Mouse (Mus musculus) thymus, postnatal 10 days (tissue): Measurements from ENCODE around the gene Inha.

ENCODE experiments used
- DNase-seq, 2 experiments: peaks; one replicate each; pipeline ENCODE4 v3.0.0; 2021; ENCODE audit warnings: low spot score in 2 of 2

Gene Inha

DNA sequence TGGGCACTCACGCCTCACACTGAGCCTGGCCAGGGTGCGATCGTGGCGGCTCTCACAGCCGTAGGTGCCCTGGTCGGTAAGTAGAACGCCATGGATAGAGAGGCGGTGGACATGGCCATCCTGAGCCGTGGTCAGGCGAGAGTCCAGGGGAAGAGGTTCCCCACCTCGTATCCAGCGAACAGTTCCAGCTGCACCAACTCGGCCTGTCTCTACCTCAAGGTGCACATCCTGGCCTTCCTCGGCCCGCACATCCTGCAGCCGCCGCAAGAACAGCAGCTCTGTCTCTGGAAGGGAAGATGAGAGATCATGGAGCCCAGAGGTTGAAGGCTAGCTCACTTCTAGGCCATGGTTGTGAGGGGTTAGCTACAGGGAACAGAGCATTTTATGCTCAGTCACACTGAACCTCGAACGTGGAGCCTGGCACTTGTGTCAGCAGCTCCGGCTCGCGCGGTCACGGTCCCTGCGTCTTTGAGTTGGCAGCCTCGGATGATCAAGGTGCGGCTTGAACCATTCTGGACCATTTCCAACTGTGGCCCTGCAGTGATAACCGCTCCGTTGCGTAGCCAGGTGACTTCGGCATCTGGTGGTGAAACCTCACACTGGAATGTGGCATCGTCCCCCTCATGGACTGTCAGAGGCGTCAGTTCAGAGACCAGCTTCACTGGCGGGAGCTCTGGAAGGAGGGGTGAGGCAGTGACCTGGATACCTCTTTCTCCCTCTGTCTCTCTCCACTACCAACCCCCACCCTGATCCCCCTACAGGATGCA is 15.9 kb upstream of the Inha start:
- DNase-seq, result no peak

DNA sequence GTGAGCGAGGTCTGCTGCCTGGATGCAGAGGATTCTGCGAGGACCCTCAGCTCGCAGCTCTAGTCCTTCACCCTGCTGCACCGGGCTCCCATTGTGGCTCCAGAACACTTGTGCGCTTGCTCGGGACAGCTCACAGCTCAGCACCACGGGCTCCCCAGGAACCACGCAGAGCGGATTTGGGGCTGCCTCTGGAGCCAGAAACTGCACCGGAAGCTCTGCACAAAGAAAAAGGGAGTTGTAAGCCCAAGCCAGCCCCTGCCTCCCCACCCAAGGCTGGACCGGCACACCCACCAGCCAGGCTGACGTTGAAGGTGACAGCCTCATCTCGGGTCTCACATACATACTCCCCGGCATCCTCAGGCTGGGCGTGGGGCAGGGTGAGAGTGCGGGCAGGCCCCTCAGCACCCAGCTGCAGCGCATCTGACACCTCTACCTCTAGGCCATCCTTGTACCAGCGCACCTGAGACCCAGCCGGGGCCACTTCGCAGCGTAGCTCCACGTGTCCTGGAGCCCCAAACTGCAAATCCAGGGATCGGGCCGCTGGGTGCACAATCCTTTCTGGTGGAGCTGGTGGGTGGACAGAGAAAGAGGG is 14.2 kb upstream of the Inha start:
- no peak for DNase-seq

- DNase-seq, result no peak
Observed at GRCm38 (mm10) chr1:75494878-75495548, 11.9 kb upstream of the Inha start.

GRCm38 (mm10) chr1:75498897-75499296 is 8.0 kb upstream of the Inha start:
- DNase-seq, result no peak

DNA sequence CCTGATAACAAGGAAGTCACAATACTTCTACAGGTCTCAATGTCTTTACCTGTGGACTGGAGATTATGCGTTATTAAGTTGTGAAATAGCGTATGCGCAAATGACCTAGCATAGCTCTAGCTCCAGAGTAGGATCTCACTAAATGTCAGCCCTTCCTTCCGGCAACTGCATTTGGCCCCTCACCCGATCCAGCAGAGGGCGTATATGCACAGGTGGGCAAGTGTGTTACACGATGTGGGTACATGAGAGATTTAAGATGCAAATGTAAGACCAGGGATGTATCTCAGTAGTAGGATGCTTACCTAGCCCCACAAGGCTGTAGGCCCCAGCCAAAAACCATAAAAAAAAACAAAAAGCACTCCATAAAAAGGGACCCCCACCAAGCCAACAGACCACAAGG is 7.4 kb upstream of the Inha start:
- no peak for DNase-seq

- DNase-seq, result no peak
Observed at GRCm38 (mm10) chr1:75501905-75502304, 5.0 kb upstream of the Inha start.

DNA sequence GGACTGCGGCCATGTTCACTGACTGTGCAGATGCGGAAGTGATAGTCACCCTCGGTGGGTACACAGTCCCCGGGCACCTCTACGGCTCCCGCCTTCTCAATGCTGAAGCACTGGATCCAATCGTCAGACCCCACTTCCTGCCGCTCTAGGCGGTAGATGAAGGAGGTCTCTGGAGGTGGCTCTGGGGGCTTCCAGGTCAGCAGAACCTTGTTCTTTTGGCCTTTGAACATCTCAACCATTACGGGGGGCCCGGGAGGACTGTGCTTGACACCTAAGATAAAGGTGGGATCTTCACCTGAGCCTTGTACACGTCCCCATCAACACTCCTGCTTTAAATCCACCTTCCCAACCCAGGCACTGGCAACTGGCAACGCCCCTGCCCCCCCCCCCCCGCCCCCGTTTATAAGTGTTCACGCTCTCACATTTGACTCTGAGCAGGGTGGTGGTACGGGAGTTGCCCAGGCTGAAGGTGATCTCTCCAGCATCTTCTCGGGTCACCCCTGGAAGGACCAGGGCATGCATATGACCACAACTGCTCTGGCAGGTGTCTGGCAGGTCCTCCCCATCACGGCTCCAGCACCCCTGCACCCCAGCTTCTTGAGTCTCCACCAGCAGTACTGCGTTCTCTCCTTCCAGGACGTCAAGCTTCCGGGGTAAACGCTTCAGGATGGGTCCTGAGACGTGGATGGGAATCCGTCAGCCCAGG is 3.8 kb upstream of the Inha start:
- DNase-seq, result no peak

GRCm38 (mm10) chr1:75503651-75503980 is 3.3 kb upstream of the Inha start:
- DNase-seq, result no peak

DNA sequence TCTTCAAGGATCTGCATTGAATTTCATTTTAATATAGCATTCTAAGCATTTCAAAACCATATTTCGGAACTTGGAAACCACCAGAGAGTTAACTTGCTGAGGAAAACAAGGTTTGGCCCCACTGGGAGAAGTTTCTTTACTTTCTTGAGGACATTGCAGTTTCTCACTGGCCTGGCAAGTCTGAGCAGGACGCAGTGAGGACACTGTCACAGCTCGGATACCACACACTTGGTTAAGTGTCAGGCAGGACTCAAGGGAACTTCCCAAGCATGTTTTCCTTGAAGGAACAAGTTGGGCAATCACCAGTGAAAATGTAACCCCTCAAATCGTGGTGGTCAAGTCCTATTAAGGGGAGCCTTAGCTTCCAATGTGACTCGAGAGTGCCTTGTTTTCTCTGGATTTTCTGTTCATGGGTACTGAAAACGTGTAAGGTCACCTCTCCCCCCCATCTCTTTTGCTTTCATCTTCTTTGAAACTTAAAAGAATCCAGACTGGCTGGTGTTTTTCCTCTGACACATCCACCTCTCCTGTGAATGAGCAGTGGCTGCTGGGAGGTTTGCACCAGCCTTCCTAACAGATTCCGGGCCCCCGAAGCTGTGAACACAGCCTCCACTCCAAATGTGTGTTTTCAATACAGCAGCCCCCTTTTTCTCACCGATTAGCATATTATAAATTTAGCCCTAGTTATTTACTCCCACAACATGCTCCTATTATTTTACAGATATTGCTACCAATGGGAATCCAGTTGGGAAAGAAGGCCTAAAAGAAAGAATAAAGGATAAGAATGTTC is 2.4 kb upstream of the Inha start:
- no peak for DNase-seq

GRCm38 (mm10) chr1:75505159-75505955 is 1.5 kb upstream of the Inha start:
- peak; percentile 54 to 63 for DNase-seq

DNA sequence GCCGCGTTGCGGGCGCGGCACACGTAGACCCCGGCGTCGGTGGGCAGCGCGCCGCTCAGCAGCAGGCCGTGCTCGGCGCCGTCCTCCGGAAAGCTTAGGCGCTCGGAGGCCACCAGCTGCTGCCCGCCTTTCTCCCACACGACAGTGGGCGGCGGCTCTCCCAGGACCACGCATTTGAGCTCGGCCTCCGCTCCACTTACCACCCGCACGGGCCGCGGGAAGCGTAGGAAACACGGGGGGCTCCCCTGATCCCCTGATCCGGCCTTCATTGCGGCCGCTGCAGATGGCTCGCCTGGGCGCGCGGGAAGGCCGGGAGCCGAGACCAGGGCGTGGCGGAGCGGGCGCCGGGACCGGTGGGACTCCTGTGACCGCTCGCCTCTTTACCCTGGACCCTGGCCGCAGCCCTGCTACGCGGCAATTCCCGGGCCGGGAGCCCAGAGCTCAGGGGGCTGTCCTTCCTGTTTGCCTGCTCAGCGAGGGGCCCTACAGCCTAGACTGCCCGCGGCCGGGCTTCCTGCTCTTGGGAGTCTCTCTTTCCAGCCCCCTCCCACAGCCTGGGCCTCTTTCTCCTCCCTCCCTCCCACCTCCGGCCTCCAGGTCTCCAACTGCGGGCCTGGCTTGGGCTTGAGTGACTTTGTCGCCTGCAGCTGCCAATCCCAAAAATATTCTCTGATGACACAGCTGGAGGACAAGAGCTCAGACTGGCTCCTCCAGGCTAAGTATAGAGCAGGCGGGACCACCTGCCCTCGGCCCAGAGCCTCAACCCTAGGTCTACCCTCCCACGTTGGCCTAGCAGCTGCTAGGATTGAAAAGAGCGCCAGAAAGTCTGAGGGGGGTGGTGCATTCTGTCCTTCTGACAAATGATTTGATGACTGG is 683 bp upstream of the Inha start, which contains the start of gene Obsl1:
Obsl1 (minus strand) TSS at position 497 of the 876 bp plus-strand sequence.
- DNase-seq, result peak; percentile 27 to 34

GRCm38 (mm10) chr1:75509586-75509985 is 2.7 kb downstream of the Inha start:
- DNase-seq, result no peak

- DNase-seq, result no peak
Observed at GRCm38 (mm10) chr1:75510154-75510553, 3.3 kb downstream of the Inha start.

DNA sequence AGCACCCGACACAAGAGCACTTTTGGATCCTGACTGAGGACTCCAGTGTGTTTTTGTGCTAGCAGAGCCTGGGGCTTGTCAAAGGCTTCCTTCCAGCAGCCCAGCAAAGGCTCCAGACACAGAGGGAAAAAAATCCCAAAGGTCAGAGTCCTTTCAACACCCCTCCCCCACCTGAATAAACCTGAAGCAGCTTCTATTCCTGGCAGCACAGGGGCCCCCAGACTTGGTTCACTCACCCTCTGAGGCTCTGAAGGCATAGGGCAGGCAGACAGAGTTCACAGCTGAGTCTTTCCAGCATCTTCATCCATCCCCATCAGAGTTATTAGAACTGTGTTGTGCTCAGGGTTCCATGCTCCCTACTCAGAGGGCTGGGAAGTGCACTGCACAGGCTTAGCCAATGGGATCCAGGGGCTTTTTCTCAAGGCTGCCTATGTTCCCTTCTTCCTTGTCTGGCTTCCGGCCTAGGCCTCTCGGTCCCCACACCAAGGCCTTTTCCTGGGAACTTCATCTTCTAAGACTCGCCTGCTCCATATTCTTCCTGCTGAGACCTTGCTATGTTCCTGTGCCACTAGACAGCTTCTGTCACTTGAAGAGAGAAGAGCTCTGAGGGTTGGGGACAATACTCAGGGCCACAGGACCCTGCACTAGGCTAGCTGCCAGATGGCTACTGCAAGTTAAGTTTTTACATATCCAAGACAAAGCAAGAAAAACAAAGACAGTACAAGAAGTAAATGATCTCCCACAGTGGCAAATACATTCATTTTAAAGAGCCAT is 4.7 kb downstream of the Inha start:
- DNase-seq, result no peak

GRCm38 (mm10) chr1:75512550-75512949 is 5.7 kb downstream of the Inha start:
- no peak for DNase-seq

DNA sequence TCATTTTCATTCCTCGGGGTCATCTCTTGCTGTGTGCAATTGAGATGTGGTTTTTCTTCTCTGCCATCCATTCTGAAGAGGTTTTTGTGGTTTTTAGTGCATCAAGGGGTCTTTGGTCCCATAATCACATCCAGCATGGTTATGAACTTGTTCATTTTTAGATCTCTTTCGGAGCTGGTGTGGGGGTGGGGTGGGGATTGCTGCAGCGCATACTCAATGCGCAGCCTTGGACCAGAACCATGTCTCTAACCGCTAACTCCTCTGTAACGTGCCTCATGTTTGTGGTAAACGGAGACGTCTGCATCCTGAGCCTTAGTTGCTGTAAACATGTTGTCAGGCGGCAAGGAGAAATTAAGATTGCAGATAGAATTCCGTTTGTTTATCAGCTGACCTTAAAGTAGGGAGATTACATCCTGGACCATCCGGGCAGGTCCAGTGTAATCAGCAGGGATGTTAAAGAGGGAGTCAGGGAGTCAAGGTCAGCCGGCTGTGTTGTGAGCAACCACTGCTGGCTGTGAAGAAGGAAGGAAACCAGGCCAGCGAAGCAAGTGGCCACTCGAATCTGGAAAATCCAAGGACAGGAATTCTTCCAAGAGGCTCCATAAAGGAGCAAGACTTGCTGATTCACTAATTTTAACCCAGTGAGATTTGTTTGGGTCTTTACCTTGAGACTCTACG is 10.0 kb downstream of the Inha start:
- no peak for DNase-seq

DNA sequence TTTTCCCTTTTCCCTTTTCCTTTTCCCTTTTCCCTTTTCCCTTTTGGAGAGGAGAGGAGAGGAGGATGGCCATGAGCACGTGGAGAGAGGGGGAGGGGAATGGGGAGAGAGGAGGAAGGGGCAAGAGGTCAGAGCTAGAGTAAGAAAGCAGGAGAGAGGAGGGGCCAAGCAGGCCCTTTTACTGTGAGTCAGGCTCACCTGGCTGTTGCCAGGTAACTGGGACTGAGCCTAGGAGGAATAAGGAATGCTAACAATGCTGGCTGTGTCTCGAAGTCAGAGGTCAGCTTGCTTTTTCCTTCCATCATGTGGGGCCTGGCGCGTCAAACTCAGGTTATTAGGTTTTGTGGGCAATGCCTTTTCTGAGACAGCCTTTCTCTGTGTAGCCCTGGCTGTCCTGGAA is 11.1 kb downstream of the Inha start:
- DNase-seq, result no peak

- DNase-seq, result no peak
Observed at GRCm38 (mm10) chr1:75518427-75518826, 11.6 kb downstream of the Inha start.
